Mouse (Mus musculus) urinary bladder, postnatal 0 days (tissue): ENCODE measurements around the gene Vmn2r67. TPM values are rescaled to one million over a fixed set of nuclear protein-coding genes. Genes with fewer than 3 reads are reported as not detected.

Source experiments
- polyA plus RNA-seq: library from polyadenylated mRNA; unstranded; fragments of >200 nt; fragmentation: Nextera tagmentation; extraction: Ambion mirVana; gene quantifications from 2 replicates; pipeline ENCODE4 v1.2.1, GENCODE M21; 2015

Vmn2r67 gene
- not detected in 2 replicates for polyA plus RNA-seq

DNA sequence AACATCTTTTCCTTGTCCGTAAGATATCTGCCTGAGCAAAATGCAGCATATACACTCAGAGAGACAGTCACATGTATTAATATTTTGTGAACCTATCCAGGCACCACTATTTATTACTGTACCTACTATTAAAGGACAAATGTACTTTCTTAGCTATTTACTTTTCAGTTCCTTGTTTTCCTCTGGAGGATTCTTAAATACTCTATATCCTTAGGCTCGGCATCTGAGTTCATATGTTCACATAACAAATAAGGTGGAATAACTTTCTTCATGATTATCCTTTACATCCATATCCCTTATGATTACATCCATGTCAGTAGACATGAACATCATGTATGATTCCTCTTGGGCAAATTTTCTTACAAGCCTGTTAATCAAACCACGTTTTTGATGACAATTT lies at the start of gene Vmn2r67:
TSS of gene Vmn2r67 (minus strand) at position 101 of the 400 bp plus-strand sequence.

Other genes starting within 250 kb of the Vmn2r67 start
- gene Vmn2r65, start 191.9 kb downstream of the Vmn2r67 start, polyA plus RNA-seq, result not detected in 2 replicates
- gene Vmn2r66, start 143.7 kb downstream of the Vmn2r67 start, polyA plus RNA-seq, result not detected in 2 replicates
- not detected in 2 replicates for gene Vmn2r68, start 81.8 kb upstream of the Vmn2r67 start, polyA plus RNA-seq